9 mouse cellular contexts compared by ENCODE assay signal in genomic region chr17:56990966-56991365, GRCm38 (mm10). TPM values are rescaled to one million over a fixed set of nuclear protein-coding genes. Genes with fewer than 3 reads are reported as not detected.
DNase-seq lines count a peak whose midpoint lies in the region; ATAC-seq and TF ChIP-seq lines count a peak whose summit lies in the region.
"Had no signal": no experiment of that assay in that cellular context is flagged by ENCODE, and none has a peak within 500 bp of the region (broad histone marks: within the 10 kb centered on the region; RNA-seq: fewer than 3 reads in every experiment).

No protein-coding gene starts in this region.

- peaks cover 7% of the 10 kb centered on the region; the same call in 1 of the 2 replicates for H3K36me3 ChIP-seq in liver, adult 2 months (ENCODE audit: control insufficient read depth, insufficient read depth, low read length)
- peaks cover 6% of the 10 kb centered on the region for H3K36me3 ChIP-seq in embryonic facial prominence, embryonic 11.5 days (replicated peaks; ENCODE audit: control insufficient read depth, insufficient read depth, low read depth, low read length)
- peaks cover 39% of the 10 kb centered on the region for H3K36me3 ChIP-seq in hindbrain, embryonic 13.5 days
- peaks cover 29% of the 10 kb centered on the region for H3K36me3 ChIP-seq in midbrain, embryonic 15.5 days (replicated peaks)

- H3K4me2 ChIP-seq in embryonic facial prominence, embryonic 11.5 days (ENCODE audit: low read depth, low read length), result peak overlapping the region; percentile 52
- H3K4me2 ChIP-seq in hindbrain, embryonic 13.5 days, result peak overlapping the region; percentile 69
- peak overlapping the region; percentile 66 for H3K4me2 ChIP-seq in midbrain, embryonic 15.5 days

- peaks cover 9% of the 10 kb centered on the region; the same call in 1 of the 2 replicates for H3K79me2 ChIP-seq in liver, adult 2 months (ENCODE audit: control insufficient read depth, insufficient read depth, low read length)

- H3K4me3 ChIP-seq in liver, adult 2 months (ENCODE audit: insufficient read depth, low read depth, low read length), result peak overlapping the region; percentile 69
- H3K4me3 ChIP-seq in embryonic facial prominence, embryonic 11.5 days (ENCODE audit: low read depth, low read length), result peak overlapping the region; percentile 79
- H3K4me3 ChIP-seq in hindbrain, embryonic 13.5 days, result peak overlapping the region; percentile 69
- H3K4me3 ChIP-seq in midbrain, embryonic 15.5 days, result peak overlapping the region; percentile 87

- H3K9me3 ChIP-seq in embryonic facial prominence, embryonic 11.5 days (replicated peaks; ENCODE audit: control insufficient read depth, low read length), result no peaks in the 10 kb centered on the region
- no peaks in the 10 kb centered on the region for H3K9me3 ChIP-seq in hindbrain, embryonic 13.5 days
- no peaks in the 10 kb centered on the region for H3K9me3 ChIP-seq in midbrain, embryonic 15.5 days

- no peak overlapping the region; the same call in 1 of the 2 replicates for H3K27ac ChIP-seq in liver, adult 2 months (replicated peaks; ENCODE audit: insufficient read depth, low read depth, low read length)
- no peak overlapping the region for H3K27ac ChIP-seq in embryonic facial prominence, embryonic 11.5 days (replicated peaks; ENCODE audit: low read depth, low read length)
- H3K27ac ChIP-seq in hindbrain, embryonic 13.5 days, result no peak overlapping the region
- no peak overlapping the region for H3K27ac ChIP-seq in midbrain, embryonic 15.5 days

- no peak for ATAC-seq in embryonic facial prominence, embryonic 11.5 days (replicated peaks; ENCODE audit: insufficient number of reproducible peaks, low FRiP score, low TSS enrichment, low read depth)
- no peak for ATAC-seq in hindbrain, embryonic 13.5 days (ENCODE audit: low FRiP score)
- no peak for ATAC-seq in midbrain, embryonic 15.5 days (replicated peaks)
- ATAC-seq in granulocyte monocyte progenitor cell, adult 5-6 weeks (replicated peaks; ENCODE audit: poor library complexity, severe bottlenecking), result no peak

- no peak for TF ChIP-seq POLR2A in liver, adult 2 months (IDR thresholded peaks at IDR 0.05; ENCODE audit: extremely low read depth, insufficient read depth, low read length)

- H3K4me1 ChIP-seq in liver, adult 2 months (ENCODE audit: control insufficient read depth, insufficient read depth, low read length), result peaks cover 7% of the 10 kb centered on the region
- H3K4me1 ChIP-seq in embryonic facial prominence, embryonic 11.5 days (ENCODE audit: control insufficient read depth, insufficient read depth, low read length), result peaks cover 2% of the 10 kb centered on the region; the same call in 1 of the 2 replicates
- H3K4me1 ChIP-seq in hindbrain, embryonic 13.5 days (replicated peaks), result peaks cover 19% of the 10 kb centered on the region
- H3K4me1 ChIP-seq in midbrain, embryonic 15.5 days, result peaks cover 16% of the 10 kb centered on the region

- H3K9ac ChIP-seq in liver, adult 2 months (ENCODE audit: low read depth, low read length), result peak overlapping the region; percentile 43
- H3K9ac ChIP-seq in embryonic facial prominence, embryonic 11.5 days (replicated peaks; ENCODE audit: low read length), result peak overlapping the region; percentile 29; the same call in 1 of the 2 replicates
- peak overlapping the region; percentile 84 for H3K9ac ChIP-seq in hindbrain, embryonic 13.5 days
- H3K9ac ChIP-seq in midbrain, embryonic 15.5 days, result peak overlapping the region; percentile 88

- 75% methylated on average over 2 of the region's 2 CpGs for WGBS in liver, adult 2 months
- 72% methylated on average over 2 of the region's 2 CpGs for WGBS in embryonic facial prominence, embryonic 11.5 days
- WGBS in hindbrain, embryonic 13.5 days, result 76% methylated on average over 2 of the region's 2 CpGs
- WGBS in midbrain, embryonic 15.5 days, result 78% methylated on average over 2 of the region's 2 CpGs

- TF ChIP-seq CTCF in liver, adult 2 months (IDR thresholded peaks at IDR 0.05; ENCODE audit: low read depth, low read length), result no peak

- no peak for DNase-seq in liver, adult 2 months (ENCODE audit: extremely low read depth, low read depth, low spot score)
- no peak for DNase-seq in liver
- DNase-seq in embryonic facial prominence, embryonic 11.5 days (ENCODE audit: low spot score), result no peak
- no peak for DNase-seq in ovary, postnatal 36 days (ENCODE audit: low spot score)
- DNase-seq in kidney, postnatal 14 days, result no peak

- H3K27me3 ChIP-seq in liver, adult 2 months (ENCODE audit: control insufficient read depth, insufficient read depth, low read length), result no peaks in the 10 kb centered on the region
- no peaks in the 10 kb centered on the region for H3K27me3 ChIP-seq in embryonic facial prominence, embryonic 11.5 days (ENCODE audit: control insufficient read depth, insufficient read depth, low read length)
- H3K27me3 ChIP-seq in hindbrain, embryonic 13.5 days, result no peaks in the 10 kb centered on the region
- no peaks in the 10 kb centered on the region for H3K27me3 ChIP-seq in midbrain, embryonic 15.5 days (replicated peaks)

RNA-seq across cellular contexts. Expression of gene Clpp, which starts 0.9 kb away (rescaled TPM):
- total RNA-seq in liver, adult 2 months (2014; rRNA removed), result 75.6 and 93.8 TPM in 2 replicates
- 174 and 184 TPM in 2 replicates for polyA plus RNA-seq in liver, adult 2 months (2012; rRNA removed)
- polyA plus RNA-seq in embryonic facial prominence, embryonic 11.5 days (2014; fragmentation: Nextera tagmentation; extraction: Ambion mirVana), result 148 and 159 TPM in 2 replicates
- polyA plus RNA-seq in hindbrain, embryonic 13.5 days (2015; fragmentation: Nextera tagmentation; extraction: Ambion mirVana), result 163 and 175 TPM in 2 replicates
- 180 and 188 TPM in 2 replicates for polyA plus RNA-seq in midbrain, embryonic 15.5 days (2015; fragmentation: Nextera tagmentation; extraction: Ambion mirVana)
- 48.8 and 80.1 TPM in 2 replicates for total RNA-seq in granulocyte monocyte progenitor cell, adult 5-6 weeks (2014; fragmentation: Nextera tagmentation)
- total RNA-seq in granulocyte monocyte progenitor cell, adult 5-6 weeks (2017), result 88.7 and 94.7 TPM in 2 replicates

RNA-seq across cellular contexts. Expression of gene Alkbh7, which starts 6.2 kb away (rescaled TPM):
- total RNA-seq in liver, adult 2 months (2014; rRNA removed), result 23.2 and 24.4 TPM in 2 replicates
- polyA plus RNA-seq in liver, adult 2 months (2012; rRNA removed), result 42.0 and 51.1 TPM in 2 replicates
- polyA plus RNA-seq in embryonic facial prominence, embryonic 11.5 days (2014; fragmentation: Nextera tagmentation; extraction: Ambion mirVana), result 39.5 and 40.2 TPM in 2 replicates
- polyA plus RNA-seq in hindbrain, embryonic 13.5 days (2015; fragmentation: Nextera tagmentation; extraction: Ambion mirVana), result 41.9 and 46.0 TPM in 2 replicates
- polyA plus RNA-seq in midbrain, embryonic 15.5 days (2015; fragmentation: Nextera tagmentation; extraction: Ambion mirVana), result 53.2 and 57.1 TPM in 2 replicates
- total RNA-seq in granulocyte monocyte progenitor cell, adult 5-6 weeks (2014; fragmentation: Nextera tagmentation), result 11.3 and 24.4 TPM in 2 replicates
- 17.3 and 18.7 TPM in 2 replicates for total RNA-seq in granulocyte monocyte progenitor cell, adult 5-6 weeks (2017)

RNA-seq across cellular contexts. Expression of gene Pspn, which starts 8.9 kb away (rescaled TPM):
- not detected in 2 replicates for total RNA-seq in liver, adult 2 months (2014; rRNA removed)
- not detected in 2 replicates for polyA plus RNA-seq in liver, adult 2 months (2012; rRNA removed)
- not detected in 2 replicates for polyA plus RNA-seq in embryonic facial prominence, embryonic 11.5 days (2014; fragmentation: Nextera tagmentation; extraction: Ambion mirVana)
- polyA plus RNA-seq in hindbrain, embryonic 13.5 days (2015; fragmentation: Nextera tagmentation; extraction: Ambion mirVana), result 0.79 and 1.1 TPM in 2 replicates
- polyA plus RNA-seq in midbrain, embryonic 15.5 days (2015; fragmentation: Nextera tagmentation; extraction: Ambion mirVana), result 0.68 and 0.83 TPM in 2 replicates
- not detected in 2 replicates for total RNA-seq in granulocyte monocyte progenitor cell, adult 5-6 weeks (2014; fragmentation: Nextera tagmentation)
- not detected in 2 replicates for total RNA-seq in granulocyte monocyte progenitor cell, adult 5-6 weeks (2017)
- total RNA-seq: neutrophil, adult 5-6 weeks had no signal

RNA-seq across cellular contexts. Expression of gene Acer1, which starts 9.0 kb away (rescaled TPM):
- total RNA-seq in liver, adult 2 months (2014; rRNA removed), result not detected in 2 replicates
- not detected in 2 replicates for polyA plus RNA-seq in liver, adult 2 months (2012; rRNA removed)
- not detected in 2 replicates for polyA plus RNA-seq in embryonic facial prominence, embryonic 11.5 days (2014; fragmentation: Nextera tagmentation; extraction: Ambion mirVana)
- polyA plus RNA-seq in hindbrain, embryonic 13.5 days (2015; fragmentation: Nextera tagmentation; extraction: Ambion mirVana), result not detected in 2 replicates
- polyA plus RNA-seq in midbrain, embryonic 15.5 days (2015; fragmentation: Nextera tagmentation; extraction: Ambion mirVana), result not detected in 2 replicates
- not detected in 2 replicates for total RNA-seq in granulocyte monocyte progenitor cell, adult 5-6 weeks (2014; fragmentation: Nextera tagmentation)
- not detected in 2 replicates for total RNA-seq in granulocyte monocyte progenitor cell, adult 5-6 weeks (2017)
- total RNA-seq: neutrophil, adult 5-6 weeks had no signal

RNA-seq across cellular contexts. Expression of gene Gtf2f1, which starts 20.1 kb away (rescaled TPM):
- total RNA-seq in liver, adult 2 months (2014; rRNA removed), result 10.9 and 11.9 TPM in 2 replicates
- polyA plus RNA-seq in liver, adult 2 months (2012; rRNA removed), result 10.4 and 10.6 TPM in 2 replicates
- 70.1 and 71.1 TPM in 2 replicates for polyA plus RNA-seq in embryonic facial prominence, embryonic 11.5 days (2014; fragmentation: Nextera tagmentation; extraction: Ambion mirVana)
- 70.3 and 74.6 TPM in 2 replicates for polyA plus RNA-seq in hindbrain, embryonic 13.5 days (2015; fragmentation: Nextera tagmentation; extraction: Ambion mirVana)
- 76.8 TPM in 2 replicates for polyA plus RNA-seq in midbrain, embryonic 15.5 days (2015; fragmentation: Nextera tagmentation; extraction: Ambion mirVana)
- 47.6 and 63.8 TPM in 2 replicates for total RNA-seq in granulocyte monocyte progenitor cell, adult 5-6 weeks (2014; fragmentation: Nextera tagmentation)
- 103 and 116 TPM in 2 replicates for total RNA-seq in granulocyte monocyte progenitor cell, adult 5-6 weeks (2017)

Comparison
In these comparisons a context has a peak if more than half of its experiments do, and no peak if none do; other contexts are left out.
1. H3K9ac ChIP-seq: peak in every context shown above with its lines; median percentile 88 in midbrain, embryonic 15.5 days; 84 in hindbrain, embryonic 13.5 days; 43 in liver, adult 2 months; 29 in embryonic facial prominence, embryonic 11.5 days.